Mouse (Mus musculus) Muller cell, postnatal 12 days (primary cell): Measurements from ENCODE around the gene Utp15.

ENCODE experiments used
- DNase-seq: peaks from one replicate; pipeline ENCODE4 v3.0.0-alpha.2; 2015; ENCODE audit errors: inconsistent ontology term

Gene Utp15

GRCm38 (mm10) chr13:98249594-98249993, 13.2 kb downstream of the Utp15 start:
- no peak for DNase-seq

GRCm38 (mm10) chr13:98245386-98245785, 17.5 kb downstream of the Utp15 start:
- no peak for DNase-seq

- no peak for DNase-seq
These were observed 18.1 kb downstream of the Utp15 start for GRCm38 (mm10) chr13:98244571-98245350.

- no peak for DNase-seq
These were observed 21.1 kb downstream of the Utp15 start for GRCm38 (mm10) chr13:98241531-98242282.

- peak; percentile 36 for DNase-seq
These were observed 22.7 kb downstream of the Utp15 start for GRCm38 (mm10) chr13:98239978-98240641.

- DNase-seq = peak; percentile 80
These were observed 27.4 kb downstream of the Utp15 start for GRCm38 (mm10) chr13:98235451-98235850.

- DNase-seq = peak; percentile 93
These were observed 32.3 kb downstream of the Utp15 start for GRCm38 (mm10) chr13:98230511-98230910.

GRCm38 (mm10) chr13:98226225-98226624, 36.6 kb downstream of the Utp15 start:
- no peak for DNase-seq

GRCm38 (mm10) chr13:98222848-98223247, 40.0 kb downstream of the Utp15 start:
- DNase-seq = peak; percentile 25

GRCm38 (mm10) chr13:98210137-98210536, 52.7 kb downstream of the Utp15 start:
- DNase-seq = no peak

GRCm38 (mm10) chr13:98208842-98209241, 54.0 kb downstream of the Utp15 start:
- no peak for DNase-seq

GRCm38 (mm10) chr13:98206546-98206870, 56.3 kb downstream of the Utp15 start:
- no peak for DNase-seq

GRCm38 (mm10) chr13:98205771-98206545, 56.9 kb downstream of the Utp15 start, which contains the start of gene Arhgef28:
Gene Arhgef28 (minus strand): TSS chr13:98206439.
- DNase-seq = peak; percentile 82

- DNase-seq = no peak
These were observed 57.7 kb downstream of the Utp15 start for GRCm38 (mm10) chr13:98205111-98205510.

GRCm38 (mm10) chr13:98204371-98204770, 58.5 kb downstream of the Utp15 start:
- no peak for DNase-seq

GRCm38 (mm10) chr13:98201436-98201835, 61.4 kb downstream of the Utp15 start:
- DNase-seq = no peak
